Mouse (Mus musculus) 3T3-L1 (cell line): ENCODE data around the gene Slc9a9.

Source experiments
- DNase-seq: peaks from one replicate; pipeline ENCODE4 v3.0.0-alpha.2; 2015; ENCODE audit warnings: low read depth, low spot score

The Slc9a9 gene

GRCm38 (mm10) chr9:94669791-94670577, at the start of gene Slc9a9:
Gene Slc9a9, plus strand, starts transcription at chr9:94669909.
- DNase-seq, result peak; percentile 62

- peak; percentile 42 for DNase-seq
Measured at GRCm38 (mm10) chr9:94620342-94620741, 49.4 kb upstream of the Slc9a9 start.

- no peak for DNase-seq
Measured at GRCm38 (mm10) chr9:94620846-94621245, 48.9 kb upstream of the Slc9a9 start.

- no peak for DNase-seq
Measured at GRCm38 (mm10) chr9:94621902-94622301, 47.8 kb upstream of the Slc9a9 start.

GRCm38 (mm10) chr9:94626737-94627136, 43.0 kb upstream of the Slc9a9 start:
- no peak for DNase-seq

GRCm38 (mm10) chr9:94628948-94629347, 40.8 kb upstream of the Slc9a9 start:
- no peak for DNase-seq

- peak; percentile 3 for DNase-seq
Measured at GRCm38 (mm10) chr9:94634275-94634674, 35.4 kb upstream of the Slc9a9 start.

- no peak for DNase-seq
Measured at GRCm38 (mm10) chr9:94645631-94646030, 24.1 kb upstream of the Slc9a9 start.

- no peak for DNase-seq
Measured at GRCm38 (mm10) chr9:94647425-94647824, 22.3 kb upstream of the Slc9a9 start.

GRCm38 (mm10) chr9:94649991-94650390, 19.7 kb upstream of the Slc9a9 start:
- no peak for DNase-seq

- no peak for DNase-seq
Measured at GRCm38 (mm10) chr9:94653198-94653597, 16.5 kb upstream of the Slc9a9 start.

GRCm38 (mm10) chr9:94653827-94654226, 15.9 kb upstream of the Slc9a9 start:
- no peak for DNase-seq

- DNase-seq, result peak; percentile 13
Measured at GRCm38 (mm10) chr9:94656265-94656664, 13.4 kb upstream of the Slc9a9 start.

GRCm38 (mm10) chr9:94659401-94660152, 10.1 kb upstream of the Slc9a9 start:
- no peak for DNase-seq

- DNase-seq, result no peak
Measured at GRCm38 (mm10) chr9:94661768-94662167, 7.9 kb upstream of the Slc9a9 start.

- no peak for DNase-seq
Measured at GRCm38 (mm10) chr9:94665248-94665647, 4.5 kb upstream of the Slc9a9 start.

GRCm38 (mm10) chr9:94668589-94668988, 1.1 kb upstream of the Slc9a9 start:
- peak; percentile 93 for DNase-seq

- DNase-seq, result no peak
Measured at GRCm38 (mm10) chr9:94670704-94671103, 995 bp downstream of the Slc9a9 start.

- no peak for DNase-seq
Measured at GRCm38 (mm10) chr9:94674704-94675103, 5.0 kb downstream of the Slc9a9 start.

- DNase-seq, result no peak
Measured at GRCm38 (mm10) chr9:94678021-94678655, 8.4 kb downstream of the Slc9a9 start.

- DNase-seq, result no peak
Measured at GRCm38 (mm10) chr9:94680468-94681094, 10.9 kb downstream of the Slc9a9 start.

GRCm38 (mm10) chr9:94681095-94681487, 11.4 kb downstream of the Slc9a9 start:
- DNase-seq, result no peak
